Mouse (Mus musculus) lung, postnatal 0 days (tissue): ENCODE results near the gene E2f4.

Experiments
- CTCF ChIP-seq: IDR thresholded peaks from 2 replicates; pipeline ENCODE4 v1.5.1; 2016; ENCODE audit warnings: antibody characterized with exemption, mild to moderate bottlenecking
- EP300 ChIP-seq: IDR thresholded peaks from 2 replicates; pipeline ENCODE4 v1.6.1; 2016; ENCODE audit warnings: antibody characterized with exemption, mild to moderate bottlenecking, control low read depth

GRCm38 (mm10) chr8:105350186-105350585, 52.7 kb downstream of the E2f4 start:
- TF ChIP-seq CTCF: no peak
- TF ChIP-seq EP300: no peak
